Mouse (Mus musculus) lung, embryonic 15.5 days (tissue): ENCODE results near the gene Thrap3. TPM values are rescaled to one million over a fixed set of nuclear protein-coding genes. Genes with fewer than 3 reads are reported as not detected.

Experiments
- ATAC-seq: fragments of 200-750 bp; cut with Nextera tagmentation; 2 replicates; pipeline ENCODE4 v1.8.0; 2017; ENCODE audit warnings: moderate number of reproducible peaks, borderline replicate concordance; ENCODE audit not compliant: low FRiP score, low TSS enrichment; ENCODE audit errors: extremely low read depth
- H3K27ac ChIP-seq: fragments of 300-500 bp; sonication (generic); 2 replicates; pipeline ENCODE4 v1.5.1; 2015; ENCODE audit warnings: moderate library complexity, mild to moderate bottlenecking, inconsistent platforms
- H3K27me3 ChIP-seq: fragments of 300-500 bp; sonication (generic); 2 replicates; pipeline ENCODE4 v1.6.1; 2015; ENCODE audit warnings: inconsistent platforms
- H3K36me3 ChIP-seq: fragments of 300-500 bp; sonication (generic); 2 replicates; pipeline ENCODE4 v1.6.1; 2015; ENCODE audit warnings: inconsistent platforms
- H3K4me1 ChIP-seq: fragments of 300-500 bp; sonication (generic); 2 replicates; pipeline ENCODE4 v1.6.1; 2015; ENCODE audit warnings: inconsistent platforms
- H3K4me2 ChIP-seq: fragments of 300-500 bp; sonication (generic); 2 replicates; pipeline ENCODE4 v1.6.1; 2015; ENCODE audit warnings: inconsistent platforms, mild to moderate bottlenecking, moderate library complexity
- H3K4me3 ChIP-seq: fragments of 300-500 bp; sonication (generic); 2 replicates; pipeline ENCODE4 v1.5.1; 2015; ENCODE audit warnings: mild to moderate bottlenecking, inconsistent platforms
- H3K9ac ChIP-seq: fragments of 300-500 bp; sonication (generic); 2 replicates; pipeline ENCODE4 v1.6.1; 2015; ENCODE audit warnings: inconsistent platforms
- H3K9me3 ChIP-seq: fragments of 300-500 bp; sonication (generic); 2 replicates; pipeline ENCODE4 v1.6.1; 2016; ENCODE audit warnings: inconsistent platforms
- WGBS: fragments of 180-500 bp; shearing (Covaris S2); methylation state at CpG from one replicate; pipeline ENCODE4 v1.1.7; 2015; 5-methylcytosine and 5-hydroxymethylcytosine counted together
- polyA plus RNA-seq: library from polyadenylated mRNA; unstranded; fragments of >200 nt; fragmentation: Nextera tagmentation; extraction: Ambion mirVana; gene quantifications from 2 replicates; pipeline ENCODE4 v1.2.1, GENCODE M21; 2015

The Thrap3 gene
- polyA plus RNA-seq, 1 experiment from 2014 or later, result 228 TPM

- ATAC-seq, result peak; percentile 93
Observed at GRCm38 (mm10) chr4:126162544-126163066, 40.0 kb downstream of the Thrap3 start.

GRCm38 (mm10) chr4:126161986-126162385, 40.6 kb downstream of the Thrap3 start:
- peak overlapping the region; percentile 55 for H3K4me3 ChIP-seq
- H3K36me3 ChIP-seq, result peaks cover 16% of the 10 kb centered on the region
- H3K27ac ChIP-seq, result peak overlapping the region; percentile 89; the same call in 1 of the 2 replicates
- peak; percentile 16 for ATAC-seq
- WGBS, result 63% methylated on average over 9 of the region's 9 CpGs
- no peaks in the 10 kb centered on the region for H3K9me3 ChIP-seq
- H3K4me1 ChIP-seq, result peaks cover 30% of the 10 kb centered on the region
- H3K4me2 ChIP-seq, result peak overlapping the region; percentile 96
- H3K9ac ChIP-seq, result peak overlapping the region; percentile 61; the same call in 1 of the 2 replicates
- no peaks in the 10 kb centered on the region for H3K27me3 ChIP-seq

More at GRCm38 (mm10) chr4:126162544-126163066, 40.0 kb downstream of the Thrap3 start:
- Histone ChIP-seq H3K9ac (peak overlapping the region; percentile 61), H3K4me1 (peaks cover 30% of the 10 kb centered on the region), H3K9me3 (no peaks in the 10 kb centered on the region), H3K27ac (peak overlapping the region; percentile 89), H3K4me3 (peak overlapping the region; percentile 55), H3K36me3 (peaks cover 20% of the 10 kb centered on the region), H3K27me3 (no peaks in the 10 kb centered on the region), H3K4me2 (peak overlapping the region; percentile 96)
- WGBS, result under 1% methylated on average over 44 of the region's 44 CpGs

- Histone ChIP-seq H3K4me1 (peaks cover 33% of the 10 kb centered on the region), H3K9ac (no peak overlapping the region), H3K4me2 (no peak overlapping the region), H3K9me3 (no peaks in the 10 kb centered on the region), H3K27ac (no peak overlapping the region), H3K27me3 (no peaks in the 10 kb centered on the region), H3K36me3 (peaks cover 11% of the 10 kb centered on the region), H3K4me3 (no peak overlapping the region)
- ATAC-seq, result no peak
- WGBS, result 83% methylated on average over 6 of the region's 6 CpGs
Observed at GRCm38 (mm10) chr4:126161456-126161855, 41.1 kb downstream of the Thrap3 start.

GRCm38 (mm10) chr4:126160981-126161380, 41.6 kb downstream of the Thrap3 start:
- ATAC-seq, result no peak
- Histone ChIP-seq H3K4me3 (no peak overlapping the region), H3K9me3 (no peaks in the 10 kb centered on the region), H3K27me3 (no peaks in the 10 kb centered on the region), H3K27ac (no peak overlapping the region), H3K9ac (no peak overlapping the region), H3K4me1 (peaks cover 37% of the 10 kb centered on the region), H3K4me2 (no peak overlapping the region), H3K36me3 (peaks cover 6% of the 10 kb centered on the region)
- WGBS, result 87% methylated on average over 8 of the region's 8 CpGs

GRCm38 (mm10) chr4:126159455-126159854, 43.1 kb downstream of the Thrap3 start:
- no peak for ATAC-seq
- no peak overlapping the region for H3K9ac ChIP-seq
- H3K27ac ChIP-seq, result no peak overlapping the region; the same call in 1 of the 2 replicates
- H3K4me3 ChIP-seq, result no peak overlapping the region
- peaks cover 50% of the 10 kb centered on the region for H3K4me1 ChIP-seq
- H3K27me3 ChIP-seq, result no peaks in the 10 kb centered on the region
- whole genome bisulfite sequencing, result 60% methylated on average over 8 of the region's 8 CpGs
- H3K4me2 ChIP-seq, result no peak overlapping the region
- H3K36me3 ChIP-seq, result no peaks in the 10 kb centered on the region
- H3K9me3 ChIP-seq, result no peaks in the 10 kb centered on the region

- H3K4me2 ChIP-seq, result no peak overlapping the region
- no peak overlapping the region for H3K4me3 ChIP-seq
- H3K9me3 ChIP-seq, result no peaks in the 10 kb centered on the region
- no peak overlapping the region for H3K27ac ChIP-seq
- H3K27me3 ChIP-seq, result no peaks in the 10 kb centered on the region
- peaks cover 41% of the 10 kb centered on the region for H3K4me1 ChIP-seq
- ATAC-seq, result no peak
- H3K9ac ChIP-seq, result no peak overlapping the region
- WGBS, result 85% methylated on average over 6 of the region's 6 CpGs
- H3K36me3 ChIP-seq, result peaks cover 3% of the 10 kb centered on the region; the same call in 1 of the 2 replicates
Observed at GRCm38 (mm10) chr4:126157562-126157961, 45.0 kb downstream of the Thrap3 start.

GRCm38 (mm10) chr4:126156617-126157016, 45.9 kb downstream of the Thrap3 start:
- Histone ChIP-seq H3K4me1 (peaks cover 40% of the 10 kb centered on the region), H3K36me3 (peaks cover 12% of the 10 kb centered on the region; the same call in 1 of the 2 replicates), H3K4me2 (no peak overlapping the region), H3K27ac (peak overlapping the region; percentile 78; the same call in 1 of the 2 replicates), H3K27me3 (no peaks in the 10 kb centered on the region), H3K9ac (no peak overlapping the region), H3K4me3 (no peak overlapping the region), H3K9me3 (no peaks in the 10 kb centered on the region)
- ATAC-seq, result no peak
- WGBS, result 66% methylated on average over 5 of the region's 5 CpGs

GRCm38 (mm10) chr4:126155869-126156268, 46.7 kb downstream of the Thrap3 start:
- peak; percentile 6; the same call in 1 of the 2 replicates for ATAC-seq
- WGBS, result 21% methylated on average over 2 of the region's 2 CpGs
- H3K4me2 ChIP-seq, result no peak overlapping the region
- no peaks in the 10 kb centered on the region for H3K27me3 ChIP-seq
- H3K9ac ChIP-seq, result no peak overlapping the region
- H3K4me1 ChIP-seq, result peaks cover 46% of the 10 kb centered on the region
- peak overlapping the region; percentile 78 for H3K27ac ChIP-seq
- H3K4me3 ChIP-seq, result no peak overlapping the region
- peaks cover 19% of the 10 kb centered on the region; the same call in 1 of the 2 replicates for H3K36me3 ChIP-seq
- no peaks in the 10 kb centered on the region for H3K9me3 ChIP-seq

- WGBS, result 23% methylated on average over 4 of the region's 4 CpGs
- Histone ChIP-seq H3K27me3 (no peaks in the 10 kb centered on the region), H3K27ac (peak overlapping the region; percentile 78), H3K4me1 (peaks cover 53% of the 10 kb centered on the region), H3K4me3 (no peak overlapping the region), H3K9me3 (no peaks in the 10 kb centered on the region), H3K4me2 (no peak overlapping the region), H3K36me3 (peaks cover 19% of the 10 kb centered on the region; the same call in 1 of the 2 replicates), H3K9ac (no peak overlapping the region)
- ATAC-seq, result no peak
Observed at GRCm38 (mm10) chr4:126155183-126155582, 47.4 kb downstream of the Thrap3 start.

- H3K36me3 ChIP-seq, result peaks cover 19% of the 10 kb centered on the region; the same call in 1 of the 2 replicates
- H3K4me2 ChIP-seq, result no peak overlapping the region
- H3K9me3 ChIP-seq, result no peaks in the 10 kb centered on the region
- H3K27me3 ChIP-seq, result no peaks in the 10 kb centered on the region
- ATAC-seq, result no peak
- peaks cover 56% of the 10 kb centered on the region for H3K4me1 ChIP-seq
- H3K4me3 ChIP-seq, result no peak overlapping the region
- H3K9ac ChIP-seq, result no peak overlapping the region
- WGBS, result 47% methylated on average over 14 of the region's 14 CpGs
- H3K27ac ChIP-seq, result no peak overlapping the region
Observed at GRCm38 (mm10) chr4:126152864-126153263, 49.7 kb downstream of the Thrap3 start.

- Histone ChIP-seq H3K4me1 (peaks cover 66% of the 10 kb centered on the region), H3K27ac (no peak overlapping the region), H3K36me3 (peaks cover 19% of the 10 kb centered on the region; the same call in 1 of the 2 replicates), H3K9me3 (no peaks in the 10 kb centered on the region), H3K27me3 (no peaks in the 10 kb centered on the region), H3K4me3 (no peak overlapping the region), H3K4me2 (0 out of 2 replicates have a peak overlapping the region, but pooled peaks have one; percentile 60), H3K9ac (0 out of 2 replicates have a peak overlapping the region, but pooled peaks have one; percentile 20)
- no peak for ATAC-seq
- whole genome bisulfite sequencing, result 79% methylated on average over 16 of the region's 16 CpGs
Observed at GRCm38 (mm10) chr4:126151701-126152440, 50.7 kb downstream of the Thrap3 start.

GRCm38 (mm10) chr4:126150949-126151320, 51.6 kb downstream of the Thrap3 start:
- no peak for ATAC-seq
- Histone ChIP-seq H3K9ac (peak overlapping the region; percentile 20; the same call in 1 of the 2 replicates), H3K4me2 (peak overlapping the region; percentile 60), H3K9me3 (no peaks in the 10 kb centered on the region), H3K4me1 (peaks cover 67% of the 10 kb centered on the region), H3K27me3 (no peaks in the 10 kb centered on the region), H3K27ac (peak overlapping the region; percentile 98), H3K4me3 (peak overlapping the region; percentile 47), H3K36me3 (peaks cover 19% of the 10 kb centered on the region; the same call in 1 of the 2 replicates)
- 36% methylated on average over 6 of the region's 6 CpGs for WGBS
